Mouse (Mus musculus): ENCODE data around the gene Tnni2. TPM values are rescaled to one million over a fixed set of nuclear protein-coding genes. Genes with fewer than 3 reads are reported as not detected.

Gene Tnni2
- polyA plus RNA-seq, 1 experiment from 2014 or later = 41.4 TPM

- ATAC-seq (ENCODE audit: low read depth) = no peak
- Histone ChIP-seq H3K4me3 (ENCODE audit: low read depth, low read length) (peak within 1 kb of the TSS; percentile 41), H3K9ac (ENCODE audit: low read depth, low read length) (no peak within 1 kb of the TSS), H3K9me3 (replicated peaks; ENCODE audit: control insufficient read depth, low read length) (no peaks in the 10 kb centered on the region), H3K4me1 (ENCODE audit: control insufficient read depth, low read depth, low read length) (no peaks in the 10 kb centered on the region; the same call in 1 of the 2 replicates), H3K4me2 (ENCODE audit: low read depth, low read length) (no peak within 1 kb of the TSS), H3K27ac (ENCODE audit: low read length) (peak within 1 kb of the TSS; percentile 9), H3K36me3 (ENCODE audit: control insufficient read depth, insufficient read depth) (no peaks in the 10 kb centered on the region), H3K27me3 (ENCODE audit: control insufficient read depth, insufficient read depth, low read depth, low read length) (no peaks in the 10 kb centered on the region)
- 44% methylated on average over 7 of the region's 7 CpGs for WGBS (ENCODE audit: insufficient replicate concordance)
Measured at GRCm38 (mm10) chr7:142460636-142461077, 19.0 kb downstream of the Tnni2 start, which contains the start of gene Lsp1. TSS of gene Lsp1 (plus strand) at chr7:142460809.

GRCm38 (mm10) chr7:142461446-142461845, 19.8 kb downstream of the Tnni2 start:
- H3K27me3 ChIP-seq (ENCODE audit: control insufficient read depth, insufficient read depth, low read depth, low read length) = no peaks in the 10 kb centered on the region
- H3K4me3 ChIP-seq (ENCODE audit: low read depth, low read length) = peak overlapping the region; percentile 41
- 51% methylated on average over 2 of the region's 2 CpGs for WGBS (ENCODE audit: insufficient replicate concordance)
- H3K36me3 ChIP-seq (ENCODE audit: control insufficient read depth, insufficient read depth) = no peaks in the 10 kb centered on the region
- H3K9me3 ChIP-seq (replicated peaks; ENCODE audit: control insufficient read depth, low read length) = no peaks in the 10 kb centered on the region
- ATAC-seq (ENCODE audit: low read depth) = peak; percentile 31
- no peaks in the 10 kb centered on the region; the same call in 1 of the 2 replicates for H3K4me1 ChIP-seq (ENCODE audit: control insufficient read depth, low read depth, low read length)
- H3K9ac ChIP-seq (ENCODE audit: low read depth, low read length) = no peak overlapping the region
- H3K4me2 ChIP-seq (ENCODE audit: low read depth, low read length) = no peak overlapping the region
- H3K27ac ChIP-seq (ENCODE audit: low read length) = no peak overlapping the region; the same call in 1 of the 2 replicates

GRCm38 (mm10) chr7:142462190-142462589, 20.6 kb downstream of the Tnni2 start:
- H3K4me3 ChIP-seq (ENCODE audit: low read depth, low read length) = peak overlapping the region; percentile 41; the same call in 1 of the 2 replicates

GRCm38 (mm10) chr7:142462594-142463078, 21.0 kb downstream of the Tnni2 start:
- Histone ChIP-seq H3K9me3 (replicated peaks; ENCODE audit: control insufficient read depth, low read length) (no peaks in the 10 kb centered on the region), H3K4me3 (ENCODE audit: low read depth, low read length) (no peak overlapping the region), H3K4me1 (ENCODE audit: control insufficient read depth, low read depth, low read length) (no peaks in the 10 kb centered on the region), H3K36me3 (ENCODE audit: control insufficient read depth, insufficient read depth) (no peaks in the 10 kb centered on the region), H3K9ac (ENCODE audit: low read depth, low read length) (no peak overlapping the region), H3K27ac (ENCODE audit: low read length) (no peak overlapping the region), H3K4me2 (ENCODE audit: low read depth, low read length) (0 out of 2 replicates have a peak overlapping the region, but pooled peaks have one; percentile 25), H3K27me3 (ENCODE audit: control insufficient read depth, insufficient read depth, low read depth, low read length) (no peaks in the 10 kb centered on the region)
- 35% methylated on average over 4 of the region's 4 CpGs for WGBS (ENCODE audit: insufficient replicate concordance)
- no peak for ATAC-seq (ENCODE audit: low read depth)

More at GRCm38 (mm10) chr7:142462190-142462589, 20.6 kb downstream of the Tnni2 start:
- no peak overlapping the region; the same call in 1 of the 2 replicates for H3K4me2 ChIP-seq (ENCODE audit: low read depth, low read length)
- 58% methylated on average over 6 of the region's 6 CpGs for WGBS (ENCODE audit: insufficient replicate concordance)
- no peaks in the 10 kb centered on the region; the same call in 1 of the 2 replicates for H3K4me1 ChIP-seq (ENCODE audit: control insufficient read depth, low read depth, low read length)
- H3K9ac ChIP-seq (ENCODE audit: low read depth, low read length) = no peak overlapping the region
- ATAC-seq (ENCODE audit: low read depth) = no peak
- H3K36me3 ChIP-seq (ENCODE audit: control insufficient read depth, insufficient read depth) = no peaks in the 10 kb centered on the region
- no peaks in the 10 kb centered on the region for H3K27me3 ChIP-seq (ENCODE audit: control insufficient read depth, insufficient read depth, low read depth, low read length)
- H3K27ac ChIP-seq (ENCODE audit: low read length) = no peak overlapping the region
- no peaks in the 10 kb centered on the region for H3K9me3 ChIP-seq (replicated peaks; ENCODE audit: control insufficient read depth, low read length)

- Histone ChIP-seq H3K36me3 (ENCODE audit: control insufficient read depth, insufficient read depth) (no peaks in the 10 kb centered on the region), H3K4me1 (ENCODE audit: control insufficient read depth, low read depth, low read length) (no peaks in the 10 kb centered on the region), H3K9me3 (replicated peaks; ENCODE audit: control insufficient read depth, low read length) (no peaks in the 10 kb centered on the region), H3K27me3 (ENCODE audit: control insufficient read depth, insufficient read depth, low read depth, low read length) (no peaks in the 10 kb centered on the region), H3K9ac (ENCODE audit: low read depth, low read length) (no peak overlapping the region), H3K4me2 (ENCODE audit: low read depth, low read length) (no peak overlapping the region), H3K4me3 (ENCODE audit: low read depth, low read length) (no peak overlapping the region), H3K27ac (ENCODE audit: low read length) (no peak overlapping the region)
- ATAC-seq (ENCODE audit: low read depth) = no peak
- 58% methylated on average over 7 of the region's 7 CpGs for WGBS (ENCODE audit: insufficient replicate concordance)
Measured at GRCm38 (mm10) chr7:142470171-142470691, 28.6 kb downstream of the Tnni2 start.

- WGBS (ENCODE audit: insufficient replicate concordance) = 19% methylated on average over 4 of the region's 4 CpGs
- Histone ChIP-seq H3K4me3 (ENCODE audit: low read depth, low read length) (no peak overlapping the region), H3K9ac (ENCODE audit: low read depth, low read length) (no peak overlapping the region), H3K9me3 (replicated peaks; ENCODE audit: control insufficient read depth, low read length) (no peaks in the 10 kb centered on the region), H3K27me3 (ENCODE audit: control insufficient read depth, insufficient read depth, low read depth, low read length) (no peaks in the 10 kb centered on the region), H3K27ac (ENCODE audit: low read length) (no peak overlapping the region), H3K36me3 (ENCODE audit: control insufficient read depth, insufficient read depth) (no peaks in the 10 kb centered on the region), H3K4me1 (ENCODE audit: control insufficient read depth, low read depth, low read length) (no peaks in the 10 kb centered on the region), H3K4me2 (ENCODE audit: low read depth, low read length) (no peak overlapping the region)
- no peak for ATAC-seq (ENCODE audit: low read depth)
Measured at GRCm38 (mm10) chr7:142470808-142471413, 29.3 kb downstream of the Tnni2 start.

GRCm38 (mm10) chr7:142471414-142471861, 29.8 kb downstream of the Tnni2 start:
- no peaks in the 10 kb centered on the region for H3K27me3 ChIP-seq (ENCODE audit: control insufficient read depth, insufficient read depth, low read depth, low read length)
- no peaks in the 10 kb centered on the region for H3K9me3 ChIP-seq (replicated peaks; ENCODE audit: control insufficient read depth, low read length)
- H3K27ac ChIP-seq (ENCODE audit: low read length) = no peak overlapping the region
- H3K4me1 ChIP-seq (ENCODE audit: control insufficient read depth, low read depth, low read length) = no peaks in the 10 kb centered on the region
- no peak for ATAC-seq (ENCODE audit: low read depth)
- 51% methylated on average over 6 of the region's 6 CpGs for WGBS (ENCODE audit: insufficient replicate concordance)
- H3K4me2 ChIP-seq (ENCODE audit: low read depth, low read length) = no peak overlapping the region
- no peaks in the 10 kb centered on the region for H3K36me3 ChIP-seq (ENCODE audit: control insufficient read depth, insufficient read depth)
- no peak overlapping the region for H3K4me3 ChIP-seq (ENCODE audit: low read depth, low read length)
- H3K9ac ChIP-seq (ENCODE audit: low read depth, low read length) = no peak overlapping the region

- H3K36me3 ChIP-seq (ENCODE audit: control insufficient read depth, insufficient read depth) = no peaks in the 10 kb centered on the region
- no peak overlapping the region for H3K4me2 ChIP-seq (ENCODE audit: low read depth, low read length)
- no peaks in the 10 kb centered on the region for H3K9me3 ChIP-seq (replicated peaks; ENCODE audit: control insufficient read depth, low read length)
- 54% methylated on average over 15 of the region's 15 CpGs for whole genome bisulfite sequencing (ENCODE audit: insufficient replicate concordance)
- H3K27me3 ChIP-seq (ENCODE audit: control insufficient read depth, insufficient read depth, low read depth, low read length) = no peaks in the 10 kb centered on the region
- no peak overlapping the region for H3K4me3 ChIP-seq (ENCODE audit: low read depth, low read length)
- ATAC-seq (ENCODE audit: low read depth) = no peak
- no peak overlapping the region for H3K9ac ChIP-seq (ENCODE audit: low read depth, low read length)
- no peak overlapping the region for H3K27ac ChIP-seq (ENCODE audit: low read length)
- no peaks in the 10 kb centered on the region for H3K4me1 ChIP-seq (ENCODE audit: control insufficient read depth, low read depth, low read length)
Measured at GRCm38 (mm10) chr7:142471884-142472570, 30.4 kb downstream of the Tnni2 start.

All from liver, embryonic 16.5 days (tissue).